In genomic region chr8:45469507-45470178, GRCm38 (mm10) we compare ENCODE assay signal across 9 mouse cellular contexts. TPM values are rescaled to one million over a fixed set of nuclear protein-coding genes. Genes with fewer than 3 reads are reported as not detected.
DNase-seq lines count a peak whose midpoint lies in the region; ATAC-seq and TF ChIP-seq lines count a peak whose summit lies in the region.
"Had no signal": no experiment of that assay in that cellular context is flagged by ENCODE, and none has a peak within 500 bp of the region (broad histone marks: within the 10 kb centered on the region; RNA-seq: fewer than 3 reads in every experiment).

No protein-coding gene starts in this region.

- no peak overlapping the region for H3K27ac ChIP-seq in heart, embryonic 12.5 days (ENCODE audit: poor library complexity, severe bottlenecking)
- no peak overlapping the region for H3K27ac ChIP-seq in lung, postnatal 0 days (ENCODE audit: low read length)
- H3K27ac ChIP-seq in neural tube, embryonic 15.5 days (replicated peaks): no peak overlapping the region
- H3K27ac ChIP-seq: heart, embryonic 13.5 days had no signal

- peaks cover 2% of the 10 kb centered on the region for H3K9me3 ChIP-seq in heart, embryonic 12.5 days (replicated peaks)
- no peaks in the 10 kb centered on the region for H3K9me3 ChIP-seq in lung, postnatal 0 days (ENCODE audit: low read length)
- no peaks in the 10 kb centered on the region for H3K9me3 ChIP-seq in neural tube, embryonic 15.5 days (replicated peaks)
- H3K9me3 ChIP-seq: heart, embryonic 13.5 days had no signal

- H3K4me2 ChIP-seq in heart, embryonic 12.5 days: no peak overlapping the region
- H3K4me2 ChIP-seq in lung, postnatal 0 days (replicated peaks; ENCODE audit: low read depth, low read length): no peak overlapping the region
- no peak overlapping the region for H3K4me2 ChIP-seq in neural tube, embryonic 15.5 days
- H3K4me2 ChIP-seq: heart, embryonic 13.5 days had no signal

- H3K4me1 ChIP-seq in heart, embryonic 12.5 days (replicated peaks): no peaks in the 10 kb centered on the region
- no peaks in the 10 kb centered on the region for H3K4me1 ChIP-seq in lung, postnatal 0 days (ENCODE audit: insufficient read depth, low read depth, low read length)
- H3K4me1 ChIP-seq in neural tube, embryonic 15.5 days: no peaks in the 10 kb centered on the region
- H3K4me1 ChIP-seq: heart, embryonic 13.5 days had no signal

- no peak overlapping the region for H3K9ac ChIP-seq in heart, embryonic 12.5 days
- no peak overlapping the region for H3K9ac ChIP-seq in lung, postnatal 0 days (replicated peaks; ENCODE audit: low read depth)
- H3K9ac ChIP-seq in neural tube, embryonic 15.5 days (replicated peaks): no peak overlapping the region
- H3K9ac ChIP-seq: heart, embryonic 13.5 days had no signal

- H3K27me3 ChIP-seq in heart, embryonic 12.5 days (replicated peaks): no peaks in the 10 kb centered on the region
- H3K27me3 ChIP-seq in lung, postnatal 0 days (replicated peaks; ENCODE audit: insufficient read depth, low read length): no peaks in the 10 kb centered on the region
- no peaks in the 10 kb centered on the region for H3K27me3 ChIP-seq in neural tube, embryonic 15.5 days (replicated peaks)
- H3K27me3 ChIP-seq: heart, embryonic 13.5 days had no signal

- intact Hi-C loops in heart, postnatal 14 days (cut with DNase I): no loop called here

- ATAC-seq in heart, embryonic 12.5 days (ENCODE audit: insufficient number of reproducible peaks, low FRiP score): no peak
- ATAC-seq in lung, postnatal 0 days: peak; percentile 96
- no peak for ATAC-seq in neural tube, embryonic 15.5 days (ENCODE audit: low FRiP score)
- ATAC-seq in inflammation-experienced regulatory T-cells, adult 6 months: no peak

- peak; percentile 16 to 17 for DNase-seq in heart, adult 9 months (ENCODE audit: low spot score in 2 of 2)
- peak; percentile 74 for DNase-seq in adrenal gland, adult 8-10 months
- peak; percentile 20 to 49 for DNase-seq in heart, postnatal 14 days
- peak; percentile 79 for DNase-seq in lung, postnatal 0 days (ENCODE audit: low spot score)
- DNase-seq in frontal cortex, postnatal 25 days (ENCODE audit: low spot score in 2 of 2): no peak

- no peak for TF ChIP-seq CTCF in lung, postnatal 0 days (IDR thresholded peaks at IDR 0.05)

- peak; percentile 95 for TF ChIP-seq EP300 in lung, postnatal 0 days (IDR thresholded peaks at IDR 0.05)

- H3K36me3 ChIP-seq in heart, embryonic 12.5 days: no peaks in the 10 kb centered on the region
- H3K36me3 ChIP-seq in lung, postnatal 0 days (ENCODE audit: insufficient read depth, low read length): no peaks in the 10 kb centered on the region
- H3K36me3 ChIP-seq in neural tube, embryonic 15.5 days: no peaks in the 10 kb centered on the region
- H3K36me3 ChIP-seq: heart, embryonic 13.5 days had no signal

- H3K4me3 ChIP-seq in heart, embryonic 12.5 days: no peak overlapping the region
- no peak overlapping the region for H3K4me3 ChIP-seq in lung, postnatal 0 days (ENCODE audit: low read depth, low read length)
- no peak overlapping the region for H3K4me3 ChIP-seq in neural tube, embryonic 15.5 days (replicated peaks)
- H3K4me3 ChIP-seq: heart, embryonic 13.5 days had no signal

- 60% methylated on average over 8 of the region's 8 CpGs for WGBS in heart, embryonic 12.5 days
- 53% methylated on average over 8 of the region's 8 CpGs for WGBS in lung, postnatal 0 days
- 68% methylated on average over 8 of the region's 8 CpGs for WGBS in neural tube, embryonic 15.5 days

RNA-seq across cellular contexts. Expression of gene Sorbs2, which starts 37.9 kb away (rescaled TPM):
- polyA plus RNA-seq in heart, embryonic 12.5 days (2016; fragmentation: Nextera tagmentation; extraction: Ambion mirVana): 458 and 494 TPM in 2 replicates
- total RNA-seq in adrenal gland, adult 8-10 months (2022): 100 to 1,000 TPM; 134 to 286 (median 185) TPM
- 100 to 1,000 TPM; 476 to 536 TPM for total RNA-seq in heart, postnatal 14 days (2021)
- 5.8 and 7.0 TPM in 2 replicates for polyA plus RNA-seq in lung, postnatal 0 days (2015; fragmentation: Nextera tagmentation; extraction: Ambion mirVana)
- 43.4 and 48.8 TPM in 2 replicates for polyA plus RNA-seq in neural tube, embryonic 15.5 days (2015; fragmentation: Nextera tagmentation; extraction: Ambion mirVana)
- polyA plus RNA-seq in inflammation-experienced regulatory T-cells, adult 6 months (2017; shearing (Covaris generic)): under 1 TPM in 2 of 3 experiments, not detected in 1; 0.17 to 0.63 TPM

RNA-seq across cellular contexts. Expression of gene Tlr3, which starts 58.8 kb away (rescaled TPM):
- 2.2 and 3.8 TPM in 2 replicates for polyA plus RNA-seq in heart, embryonic 12.5 days (2016; fragmentation: Nextera tagmentation; extraction: Ambion mirVana)
- total RNA-seq in adrenal gland, adult 8-10 months (2022): 10 to 100 TPM in 2 of 4 experiments, 1 to 10 TPM in 2; 4.5 to 11.1 (median 9.4) TPM
- total RNA-seq in heart, postnatal 14 days (2021): 1 to 10 TPM; 5.8 to 6.7 TPM
- 6.3 and 7.3 TPM in 2 replicates for polyA plus RNA-seq in lung, postnatal 0 days (2015; fragmentation: Nextera tagmentation; extraction: Ambion mirVana)
- polyA plus RNA-seq in neural tube, embryonic 15.5 days (2015; fragmentation: Nextera tagmentation; extraction: Ambion mirVana): 0.84 and 1.5 TPM in 2 replicates
- polyA plus RNA-seq in inflammation-experienced regulatory T-cells, adult 6 months (2017; shearing (Covaris generic)): 1 to 10 TPM in 1 of 3 experiments, under 1 TPM in 2; 0.17 to 1.1 (median 0.39) TPM

Comparison
In these comparisons a context has a peak if more than half of its experiments do, and no peak if none do; other contexts are left out.
1. DNase-seq: peak in heart, adult 9 months (2 of 2), adrenal gland, adult 8-10 months (single experiment), heart, postnatal 14 days (2 of 2) and lung, postnatal 0 days (single experiment); none in frontal cortex, postnatal 25 days (0 of 2).